Mouse (Mus musculus) urinary bladder, postnatal 0 days (tissue): ENCODE results near the gene Ddx10. TPM values are rescaled to one million over a fixed set of nuclear protein-coding genes. Genes with fewer than 3 reads are reported as not detected.

Source experiments
- polyA plus RNA-seq: library from polyadenylated mRNA; unstranded; fragments of >200 nt; fragmentation: Nextera tagmentation; extraction: Ambion mirVana; gene quantifications from 2 replicates; pipeline ENCODE4 v1.2.1, GENCODE M21; 2015

The Ddx10 gene
- 12.3 and 15.2 TPM in 2 replicates for polyA plus RNA-seq

GRCm38 (mm10) chr9:53247953-53248397 is at the start of gene Ddx10:
TSS of gene Ddx10 (minus strand) at chr9:53248053.

Other genes with a start within 250 kb of the Ddx10 start
- gene Exph5, start 53.6 kb upstream of the Ddx10 start, polyA plus RNA-seq: 1.5 and 1.9 TPM in 2 replicates
- gene Kdelc2, start 136.0 kb upstream of the Ddx10 start, polyA plus RNA-seq: 29.0 and 42.2 TPM in 2 replicates
- gene 4930550C14Rik, start 154.3 kb upstream of the Ddx10 start, polyA plus RNA-seq: 1.4 and 1.7 TPM in 2 replicates